Mouse (Mus musculus) heart, postnatal 0 days (tissue): ENCODE results near the gene Pdia6.

Experiments used
- CTCF ChIP-seq: IDR thresholded peaks from 2 replicates; pipeline ENCODE4 v1.5.1; 2016; ENCODE audit warnings: antibody characterized with exemption, control low read depth, low read depth
- EP300 ChIP-seq: IDR thresholded peaks from 2 replicates; pipeline ENCODE4 v1.6.1; 2016; ENCODE audit warnings: antibody characterized with exemption, low read depth

DNA sequence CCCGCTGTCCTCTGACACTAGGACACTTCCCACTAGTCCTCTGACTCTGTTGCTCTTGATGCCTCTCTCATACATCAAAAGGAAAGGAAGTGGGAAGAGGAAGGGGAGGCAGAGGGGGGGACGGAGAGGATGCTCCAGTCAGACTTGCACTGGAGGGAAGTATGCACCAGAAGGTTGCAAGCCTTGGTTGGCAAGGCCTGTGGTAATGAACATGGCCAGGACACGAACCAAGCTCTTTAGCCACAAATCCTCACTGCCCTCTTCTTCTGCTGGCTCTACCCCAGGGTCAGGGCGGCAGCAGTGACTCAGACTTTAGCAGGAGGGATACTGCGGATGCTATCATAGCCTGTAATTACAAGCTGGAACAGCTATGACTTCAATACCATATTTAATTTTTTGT is 35.8 kb upstream of the Pdia6 start:
- TF ChIP-seq EP300 (no peak), CTCF (no peak)
